Mouse (Mus musculus) right cerebral cortex, adult 2 months (tissue): ENCODE results near the gene Sphk1.

Source experiments
- DNase-seq, 2 experiments: peaks; one replicate each; pipeline ENCODE4 v3.0.0; 2021 to 2022; ENCODE audit warnings: low spot score in 2 of 2

Sphk1 gene

DNA sequence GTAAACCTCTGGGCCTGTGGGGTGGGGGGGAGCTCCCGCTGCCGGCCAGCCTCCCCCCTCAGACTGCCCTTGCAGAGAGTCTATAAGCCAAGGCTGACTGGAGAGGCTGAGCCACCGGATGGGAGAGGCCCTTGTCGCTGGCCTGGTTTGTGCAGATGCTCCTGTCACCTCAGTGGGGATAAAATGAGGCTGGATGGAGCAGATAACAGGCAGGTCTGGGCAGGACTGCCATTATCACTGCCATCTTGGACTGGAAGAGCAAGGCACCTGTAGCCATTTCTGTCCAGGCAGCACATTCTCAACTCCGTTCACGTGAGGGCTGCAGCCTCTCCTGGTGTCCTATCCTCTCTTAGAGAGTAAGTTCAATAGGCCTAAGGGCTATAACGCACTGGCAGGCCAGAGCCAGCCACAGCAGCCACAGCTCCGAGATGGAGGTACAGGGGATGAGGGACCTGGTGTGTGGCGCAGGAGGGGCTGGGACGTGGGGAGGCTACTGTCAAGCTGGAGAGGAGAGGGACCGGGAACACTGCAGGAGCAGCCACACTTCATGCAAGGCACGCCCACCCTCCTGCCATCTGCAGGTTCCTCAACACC, 7.5 kb downstream of the Sphk1 start:
- DNase-seq: no peak

- DNase-seq: no peak
Observed at GRCm38 (mm10) chr11:116541183-116541582, 10.5 kb downstream of the Sphk1 start.

GRCm38 (mm10) chr11:116543110-116543509, 12.4 kb downstream of the Sphk1 start:
- DNase-seq: peak; percentile 69 to 70

DNA sequence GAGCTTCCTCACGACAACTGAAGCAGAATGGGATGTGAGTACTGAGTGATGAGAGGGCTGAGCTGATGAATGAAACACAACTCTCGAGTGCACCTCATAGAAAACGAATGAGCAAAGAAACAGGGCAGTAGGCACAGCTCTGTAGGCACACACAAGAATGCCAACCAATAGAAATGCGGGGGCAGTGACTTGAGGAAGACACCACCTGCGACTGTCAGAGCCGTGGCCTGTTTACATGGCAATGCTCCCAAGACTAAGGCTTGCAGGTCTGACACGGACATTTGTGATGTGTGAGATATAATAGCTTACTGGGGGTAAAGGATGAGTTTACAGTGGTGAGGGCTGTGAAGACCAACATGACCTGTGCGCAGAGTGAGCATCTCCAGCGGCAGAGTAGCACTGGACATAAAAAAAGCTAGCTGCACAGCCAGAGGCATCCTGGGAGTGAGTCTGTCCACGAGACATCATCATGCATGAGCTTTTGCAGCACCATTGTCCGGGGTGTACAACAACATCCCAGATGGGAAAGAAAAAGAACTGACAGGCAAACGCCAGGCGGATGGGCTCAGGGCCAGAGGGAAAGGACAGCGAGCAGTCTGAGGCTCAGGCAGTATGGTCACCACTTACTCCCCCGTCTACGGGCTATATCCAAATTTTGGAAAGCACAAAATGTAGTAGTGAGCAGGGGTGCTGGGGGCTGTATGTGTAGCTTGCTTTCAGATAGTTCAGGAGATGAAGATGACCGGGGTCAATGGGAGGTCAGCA, 16.8 kb downstream of the Sphk1 start:
- no peak for DNase-seq

DNA sequence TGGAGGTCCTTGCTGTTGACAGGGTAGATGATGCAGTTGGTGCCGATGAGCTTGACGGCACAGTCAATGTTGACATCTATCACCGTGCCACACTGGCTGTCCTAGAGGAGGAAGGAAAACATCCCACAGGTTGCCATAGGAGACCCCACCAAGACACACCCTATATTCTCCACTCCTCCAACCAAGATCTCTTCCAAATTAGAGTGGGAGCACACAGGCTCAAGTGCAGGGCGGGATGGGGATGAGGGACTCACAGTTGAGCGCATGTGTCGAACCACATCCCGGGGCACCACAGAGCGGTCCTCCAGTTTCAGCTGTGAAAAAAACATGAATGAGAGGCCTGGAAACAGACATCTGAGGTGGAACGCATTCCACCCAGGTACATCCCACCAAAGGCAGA, 18.1 kb downstream of the Sphk1 start:
- DNase-seq: no peak

DNA sequence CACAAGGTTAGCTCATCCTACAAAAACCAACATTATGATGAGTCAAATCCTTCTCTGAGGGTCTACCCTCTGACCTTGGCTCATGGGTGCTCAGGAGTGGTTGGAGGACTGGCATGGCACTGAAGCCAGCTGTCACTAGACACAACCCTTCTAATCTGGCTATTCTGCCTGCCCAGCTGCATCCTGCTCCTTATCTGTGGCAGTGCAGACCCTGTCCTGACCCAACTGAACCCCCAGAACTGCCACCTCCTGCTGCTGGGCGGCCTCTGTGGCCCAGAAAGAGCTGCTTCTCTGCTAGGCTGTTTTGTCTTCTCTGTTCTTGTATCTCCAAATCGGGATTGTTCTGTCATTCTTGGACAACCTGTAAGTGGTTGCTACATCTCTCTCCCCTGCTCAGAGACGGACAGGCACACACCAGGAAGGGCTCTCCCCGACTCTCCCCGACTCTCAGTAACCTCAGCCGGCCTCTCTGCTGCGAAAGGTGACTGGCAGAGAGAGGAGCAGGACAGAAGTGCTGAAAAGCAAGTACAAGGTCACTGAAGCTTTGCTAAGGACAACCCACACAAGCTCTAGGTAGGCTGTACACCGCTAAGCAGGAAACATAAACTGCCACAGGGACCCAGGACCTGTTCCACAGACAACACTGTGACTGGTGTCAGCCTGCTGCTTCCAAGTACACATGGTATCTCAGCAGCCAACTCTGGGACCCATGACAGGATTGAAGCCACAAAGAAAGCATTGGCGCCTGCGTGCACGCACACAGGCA, 18.7 kb downstream of the Sphk1 start:
- DNase-seq: no peak

DNA sequence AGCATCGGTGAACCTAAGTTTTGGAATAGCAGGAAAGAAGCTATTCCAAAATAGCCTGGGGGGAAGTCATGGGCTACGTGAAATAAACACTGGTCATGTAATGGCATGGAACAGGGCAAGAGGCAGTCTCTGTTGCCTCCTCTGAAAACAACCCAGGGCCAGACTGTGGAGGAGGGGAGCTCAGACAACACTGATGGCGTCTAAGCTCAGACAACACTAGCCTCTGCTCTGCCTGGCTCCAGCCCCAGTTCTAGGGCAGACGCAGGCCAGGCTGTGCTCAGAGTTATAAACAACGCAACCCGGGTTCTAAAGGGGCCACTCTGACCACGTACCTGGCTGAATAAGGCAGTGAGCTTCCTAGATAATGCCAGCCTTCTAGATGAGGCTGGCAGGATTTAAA, 20.0 kb downstream of the Sphk1 start:
- no peak for DNase-seq

GRCm38 (mm10) chr11:116552194-116552593, 21.5 kb downstream of the Sphk1 start:
- DNase-seq: no peak

GRCm38 (mm10) chr11:116554171-116554878, 23.6 kb downstream of the Sphk1 start:
- no peak for DNase-seq

DNA sequence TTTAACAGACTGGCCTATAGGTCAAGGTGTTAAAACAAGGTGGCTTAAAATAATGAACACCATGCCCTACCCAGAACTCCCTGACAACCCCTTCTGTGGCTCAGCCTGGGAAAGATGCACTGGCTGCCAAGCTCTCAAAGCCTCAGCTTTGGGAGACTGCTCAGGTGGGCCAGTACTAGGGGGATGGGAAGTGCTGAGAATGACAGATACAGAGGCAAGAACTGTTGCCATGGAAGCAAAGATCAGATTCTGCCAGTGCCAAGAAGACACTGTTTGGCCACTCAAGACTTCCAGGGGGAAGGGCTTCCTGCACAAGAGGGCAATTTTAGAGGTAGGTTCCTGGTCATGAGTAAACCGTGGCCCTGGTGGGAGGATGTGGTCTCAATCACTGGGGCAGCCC, 24.8 kb downstream of the Sphk1 start:
- DNase-seq: no peak

DNA sequence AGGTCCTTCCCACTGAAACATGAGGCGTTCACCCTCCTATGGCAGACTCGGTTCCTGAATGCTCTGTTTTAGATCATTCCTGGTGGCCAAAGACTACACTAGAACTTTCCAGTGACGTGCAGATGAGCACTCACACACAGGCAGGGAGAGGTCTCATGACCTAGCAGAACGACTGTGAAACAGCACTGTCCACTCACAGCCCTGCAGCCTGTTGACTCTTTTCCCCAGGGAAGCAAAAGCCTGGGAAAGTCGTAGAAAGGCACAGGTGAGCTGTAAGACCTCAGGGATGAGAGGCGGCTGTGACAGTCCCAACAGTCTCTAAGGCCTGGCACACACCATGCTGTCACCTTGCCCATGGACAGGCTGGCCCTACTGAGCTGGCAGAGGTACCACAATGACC, 25.6 kb downstream of the Sphk1 start:
- no peak for DNase-seq

DNA sequence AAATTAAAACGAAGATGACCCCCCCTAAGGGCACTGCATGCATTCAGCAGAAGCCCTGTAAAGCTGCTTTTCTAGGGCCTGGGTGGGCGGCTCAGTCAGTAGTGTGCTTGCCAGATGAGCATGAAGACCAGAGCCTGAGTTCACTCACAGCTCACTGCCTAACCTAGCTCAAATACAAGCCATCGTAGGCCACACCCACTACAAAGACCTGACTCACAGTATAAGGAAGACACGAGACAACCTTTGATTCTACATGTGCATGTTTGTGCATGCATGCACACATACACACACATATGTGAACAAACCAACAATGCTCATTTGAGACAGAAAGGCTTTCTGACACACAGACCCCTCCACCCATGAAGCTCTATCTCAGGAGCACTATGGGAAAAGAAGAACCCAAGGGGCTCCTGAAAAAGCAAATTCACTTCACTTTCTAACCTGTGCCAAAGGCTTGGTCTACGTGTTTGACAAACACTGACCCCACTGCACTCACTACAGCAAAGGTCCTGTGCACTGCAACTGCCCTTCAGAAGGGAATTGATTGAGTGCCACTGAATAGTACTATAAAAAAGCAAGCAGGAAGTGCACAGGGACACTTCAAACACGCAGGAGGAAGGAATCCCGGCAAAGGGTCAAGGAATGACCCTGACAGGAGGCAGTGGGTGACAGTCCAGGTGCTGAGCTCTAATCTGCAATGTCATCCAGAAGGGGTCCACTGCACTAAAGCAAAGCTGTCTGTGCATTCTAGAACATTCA, 34.7 kb downstream of the Sphk1 start:
- no peak for DNase-seq

GRCm38 (mm10) chr11:116567531-116567930, 36.8 kb downstream of the Sphk1 start:
- DNase-seq: no peak

GRCm38 (mm10) chr11:116570821-116571220, 40.1 kb downstream of the Sphk1 start:
- peak in 1 of 2 experiments; percentile 38 for DNase-seq

DNA sequence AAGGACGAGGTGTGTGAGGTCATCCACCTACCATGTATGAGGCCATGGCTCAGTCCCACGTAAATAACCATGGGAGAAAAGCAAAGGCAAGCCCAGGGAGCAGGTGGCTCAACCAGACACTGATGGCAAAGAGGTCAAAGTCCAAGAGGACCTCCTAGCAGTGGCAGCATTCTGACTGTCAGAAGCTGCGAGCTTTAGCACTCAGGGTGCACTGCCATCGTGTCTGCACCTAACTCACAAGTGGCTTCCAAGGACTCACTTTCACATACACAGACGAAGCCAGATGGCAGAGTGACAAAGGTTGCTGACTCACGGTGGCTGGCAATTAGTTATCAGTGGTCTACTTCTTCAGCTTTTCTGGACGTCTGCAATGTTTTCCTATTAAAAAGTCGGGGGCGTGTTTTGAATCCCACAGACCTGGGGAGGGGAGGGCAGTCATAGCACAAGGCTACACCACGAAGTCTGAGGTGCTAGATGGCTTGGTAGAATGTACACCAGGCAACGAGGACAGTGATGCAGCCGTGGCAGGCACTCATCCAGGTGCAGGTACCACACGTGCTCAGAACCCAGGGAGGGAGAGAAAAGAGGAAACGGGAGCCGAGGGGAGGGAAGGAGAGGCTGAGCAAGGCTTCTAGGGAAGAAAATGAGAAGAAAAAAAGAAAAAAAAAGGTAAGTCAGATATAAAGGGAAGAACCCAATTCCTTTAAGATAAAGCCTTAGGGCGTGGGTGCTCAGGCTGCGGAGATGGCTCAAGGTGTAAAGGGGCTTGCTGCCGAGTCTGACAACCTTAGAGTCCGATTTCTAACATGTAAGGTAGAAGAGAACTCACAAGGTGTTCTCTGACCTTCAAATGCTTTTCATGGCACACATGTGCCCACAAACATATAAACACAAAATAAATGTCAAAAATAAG, 41.3 kb downstream of the Sphk1 start:
- no peak for DNase-seq

DNA sequence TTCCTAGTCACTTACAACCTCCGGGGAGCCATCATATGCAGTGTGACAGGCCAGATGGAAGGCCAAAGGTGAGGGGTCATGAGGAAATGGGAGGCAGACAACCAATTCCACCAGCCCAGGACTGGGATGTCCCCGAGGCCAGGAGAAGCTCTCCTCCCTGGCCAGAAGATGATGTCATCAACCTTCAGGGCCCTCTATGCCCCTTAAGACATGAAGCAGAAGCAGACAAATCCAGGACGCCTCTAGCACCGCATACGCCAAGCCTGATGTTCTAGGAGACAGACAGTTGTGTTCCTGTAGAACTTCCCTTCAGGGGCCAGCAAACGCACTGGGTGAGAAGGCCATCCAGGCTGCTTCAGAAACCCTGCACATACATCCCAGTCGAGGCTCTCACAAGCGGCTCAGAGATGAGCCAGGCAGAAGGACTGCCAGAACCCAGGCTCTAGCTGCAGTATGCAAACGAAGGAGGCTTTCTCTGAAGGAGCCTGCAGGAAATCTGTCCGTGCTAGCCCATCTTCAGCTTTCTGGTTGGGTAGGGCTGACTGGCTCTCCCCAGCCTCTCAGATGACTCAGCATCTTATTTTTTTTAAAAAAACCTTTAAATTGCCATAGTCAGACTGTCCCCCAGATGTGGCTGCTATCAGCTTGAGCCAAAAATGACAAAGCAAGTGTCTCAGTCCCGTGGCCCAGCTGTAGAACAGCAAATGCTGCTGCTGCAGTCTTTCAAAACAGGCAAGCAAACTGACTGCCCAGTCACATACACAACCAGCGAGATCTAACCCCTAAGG, 42.2 kb downstream of the Sphk1 start:
- peak; percentile 47 to 59 for DNase-seq

GRCm38 (mm10) chr11:116574486-116574885, 43.8 kb downstream of the Sphk1 start:
- no peak for DNase-seq

- DNase-seq: no peak
Observed at GRCm38 (mm10) chr11:116574982-116575381, 44.3 kb downstream of the Sphk1 start.

GRCm38 (mm10) chr11:116575396-116575795, 44.7 kb downstream of the Sphk1 start:
- DNase-seq: no peak

DNA sequence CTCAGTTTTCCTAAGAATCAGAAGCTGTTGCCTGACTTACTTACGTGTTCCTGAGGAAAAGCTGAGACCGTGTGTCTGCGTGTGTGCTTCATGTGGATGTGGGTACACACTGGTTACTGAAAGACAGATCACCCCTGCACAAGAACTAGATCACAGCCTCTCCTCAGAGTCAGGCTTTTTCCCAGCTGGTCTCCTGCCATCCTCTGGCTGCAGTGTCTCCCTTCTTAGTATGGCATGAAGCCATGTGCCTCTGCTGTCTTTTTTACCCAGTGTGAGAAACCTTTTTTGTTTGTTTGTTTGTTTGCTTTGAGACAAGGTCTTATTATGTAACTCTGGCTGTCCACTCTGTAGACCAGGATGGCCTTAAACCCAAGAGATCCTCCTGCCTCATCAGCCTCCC, 48.6 kb downstream of the Sphk1 start:
- no peak for DNase-seq
